Mouse (Mus musculus) ovary, adult 10 weeks (tissue): ENCODE measurements around the gene Abraxas2. TPM values are rescaled to one million over a fixed set of nuclear protein-coding genes. Genes with fewer than 3 reads are reported as not detected.

ENCODE experiments used
- polyA plus RNA-seq: library from polyadenylated mRNA; stranded (reverse); fragments of 350-450 nt; fragmentation: Illumina TruSeq; extraction: RNeasy Lipid Tissue Mini Kit (QIAGEN cat#74804); gene quantifications from one replicate; pipeline ENCODE4 v1.2.3, GENCODE M21; 2014

Gene Abraxas2
- 91.8 TPM for polyA plus RNA-seq

DNA sequence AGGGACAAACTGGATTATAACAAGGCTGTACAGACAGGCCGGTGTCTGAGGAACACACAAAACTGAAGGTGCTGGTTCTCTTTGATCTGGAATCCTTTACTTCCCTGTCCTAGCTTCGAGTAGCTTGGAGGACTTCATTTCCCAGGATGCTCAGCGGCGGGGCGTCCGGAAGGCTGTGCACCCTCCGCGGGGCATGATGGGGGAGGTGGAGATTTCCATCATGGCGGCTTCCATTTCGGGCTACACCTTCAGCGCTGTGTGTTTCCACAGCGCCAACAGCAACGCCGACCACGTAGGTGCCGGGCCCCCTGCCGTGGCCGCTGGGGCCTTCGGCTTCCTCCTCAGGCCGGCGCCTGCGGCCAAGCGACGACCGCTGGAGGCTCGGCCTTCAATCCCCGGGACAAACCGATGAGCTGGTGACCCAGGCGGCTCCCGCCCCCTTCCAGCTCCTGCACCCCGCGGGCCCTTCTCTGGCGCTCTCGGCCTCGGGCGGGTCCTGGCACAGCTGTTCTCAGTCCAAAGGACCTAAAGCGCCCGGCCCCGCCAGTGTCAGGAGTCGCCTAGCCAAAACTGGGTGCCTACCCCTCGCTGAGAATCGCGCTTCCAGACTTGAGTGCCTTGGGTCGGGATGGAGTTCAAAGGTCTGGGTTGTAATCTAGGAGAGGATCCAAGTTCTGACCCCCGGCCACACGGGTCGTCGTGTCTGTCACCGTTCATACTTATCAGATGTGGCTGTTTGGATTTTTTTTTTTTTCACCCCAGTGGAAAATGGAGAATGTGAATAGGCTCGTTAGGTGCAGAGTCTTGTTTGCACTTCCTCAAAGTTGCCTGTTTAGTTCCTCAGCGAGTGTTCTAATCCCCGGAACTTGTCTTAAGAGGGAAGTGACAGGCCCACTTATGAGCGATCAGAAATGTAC, at the start of gene Abraxas2:
Abraxas2 (plus strand) TSS at position 184 of the 917 bp plus-strand sequence.

GRCm38 (mm10) chr7:132813416-132814088, 45.5 kb upstream of the Abraxas2 start, which contains the start of gene Fam53b:
Gene Fam53b, minus strand, starts transcription at chr7:132813886.

GRCm38 (mm10) chr7:132852173-132852844, 6.7 kb upstream of the Abraxas2 start, which contains the start of gene Eef1akmt2:
Gene Eef1akmt2, minus strand, starts transcription at chr7:132852673.

DNA sequence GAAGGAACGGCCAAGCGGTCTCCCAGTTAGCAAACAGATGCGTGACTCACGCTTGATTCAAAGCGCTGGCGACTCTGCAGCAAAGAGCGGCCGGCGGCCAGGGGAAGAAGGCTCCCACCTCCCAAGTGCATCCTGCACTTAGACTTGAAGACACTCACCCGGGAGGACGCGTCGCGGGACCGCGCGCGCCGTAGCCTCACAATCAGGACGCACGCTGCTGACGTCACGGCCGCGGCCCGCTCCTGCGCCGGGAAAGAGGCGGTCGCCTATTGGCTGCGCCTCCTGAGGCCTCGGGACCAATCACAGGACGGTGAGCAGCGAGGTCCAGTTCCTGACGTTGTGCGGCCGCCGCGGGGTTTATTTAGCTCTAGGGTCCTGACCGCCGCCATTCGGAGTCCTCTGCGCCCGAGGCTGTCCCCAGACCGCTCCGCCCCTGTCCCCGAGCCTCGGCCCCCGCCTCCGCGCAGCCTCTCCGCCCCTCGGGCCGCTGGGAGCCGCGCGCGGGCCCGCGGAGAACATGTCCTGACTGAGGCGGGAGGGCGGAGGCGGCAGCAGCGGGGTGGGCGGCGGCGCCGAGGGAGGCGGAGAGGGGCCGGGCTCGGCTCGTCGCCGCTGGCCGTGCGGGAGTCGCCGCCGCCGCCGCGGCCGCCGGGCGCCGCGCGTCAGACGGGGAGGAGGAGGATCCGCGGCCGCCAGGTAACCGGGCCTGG, 72.0 kb downstream of the Abraxas2 start, which contains the start of gene Zranb1:
Zranb1 (plus strand) TSS at position 293 of the 710 bp plus-strand sequence.

Other genes with a start within 250 kb of the Abraxas2 start
- 4.7 TPM for gene Lhpp, start 248.6 kb upstream of the Abraxas2 start, polyA plus RNA-seq
- gene Fam53b, start 45.3 kb upstream of the Abraxas2 start, polyA plus RNA-seq, result 12.7 TPM
- 168 TPM for gene Eef1akmt2, start 6.6 kb upstream of the Abraxas2 start, polyA plus RNA-seq
- gene Zranb1, start 71.9 kb downstream of the Abraxas2 start, polyA plus RNA-seq, result 110 TPM